Mouse (Mus musculus) layer of hippocampus, adult 11-12 months (tissue): ENCODE measurements around the gene Klhl31.

Experiments
- DNase-seq: peaks from one replicate; pipeline ENCODE4 v3.0.0; 2022; ENCODE audit warnings: low spot score

The Klhl31 gene

GRCm38 (mm10) chr9:77624171-77624570 lies 12.1 kb upstream of the Klhl31 start:
- DNase-seq = no peak

GRCm38 (mm10) chr9:77628676-77629075 lies 7.6 kb upstream of the Klhl31 start:
- DNase-seq = no peak

GRCm38 (mm10) chr9:77629708-77630107 lies 6.6 kb upstream of the Klhl31 start:
- DNase-seq = no peak

GRCm38 (mm10) chr9:77630764-77631163 lies 5.5 kb upstream of the Klhl31 start:
- no peak for DNase-seq

- no peak for DNase-seq
Observed at GRCm38 (mm10) chr9:77632432-77632831, 3.9 kb upstream of the Klhl31 start.

GRCm38 (mm10) chr9:77636003-77636402 lies 297 bp upstream of the Klhl31 start:
- DNase-seq = no peak

- DNase-seq = no peak
Observed at GRCm38 (mm10) chr9:77637357-77637756, 1.1 kb downstream of the Klhl31 start.

- no peak for DNase-seq
Observed at GRCm38 (mm10) chr9:77645176-77645575, 8.9 kb downstream of the Klhl31 start.

- DNase-seq = no peak
Observed at GRCm38 (mm10) chr9:77651847-77652246, 15.5 kb downstream of the Klhl31 start.

GRCm38 (mm10) chr9:77653907-77654306 lies 17.6 kb downstream of the Klhl31 start:
- DNase-seq = no peak

GRCm38 (mm10) chr9:77655181-77655934 lies 19.1 kb downstream of the Klhl31 start:
- peak; percentile 29 for DNase-seq

GRCm38 (mm10) chr9:77655935-77656288 lies 19.6 kb downstream of the Klhl31 start:
- peak; percentile 32 for DNase-seq

- DNase-seq = peak; percentile 8
Observed at GRCm38 (mm10) chr9:77662917-77663316, 26.6 kb downstream of the Klhl31 start.

- no peak for DNase-seq
Observed at GRCm38 (mm10) chr9:77670095-77670494, 33.8 kb downstream of the Klhl31 start.

- DNase-seq = no peak
Observed at GRCm38 (mm10) chr9:77671004-77671403, 34.7 kb downstream of the Klhl31 start.

- DNase-seq = no peak
Observed at GRCm38 (mm10) chr9:77673218-77673617, 36.9 kb downstream of the Klhl31 start.

GRCm38 (mm10) chr9:77673986-77674385 lies 37.7 kb downstream of the Klhl31 start:
- no peak for DNase-seq

- DNase-seq = no peak
Observed at GRCm38 (mm10) chr9:77684938-77685337, 48.6 kb downstream of the Klhl31 start.

GRCm38 (mm10) chr9:77685825-77686500 lies 49.7 kb downstream of the Klhl31 start:
- no peak for DNase-seq

- no peak for DNase-seq
Observed at GRCm38 (mm10) chr9:77692707-77693106, 56.4 kb downstream of the Klhl31 start.

GRCm38 (mm10) chr9:77693405-77693804 lies 57.1 kb downstream of the Klhl31 start:
- no peak for DNase-seq

- DNase-seq = no peak
Observed at GRCm38 (mm10) chr9:77695586-77695985, 59.3 kb downstream of the Klhl31 start.

- DNase-seq = no peak
Observed at GRCm38 (mm10) chr9:77703476-77703875, 67.2 kb downstream of the Klhl31 start.

GRCm38 (mm10) chr9:77704108-77704507 lies 67.8 kb downstream of the Klhl31 start:
- no peak for DNase-seq
